Mouse (Mus musculus): Measurements from ENCODE around the gene Grb10. TPM values are rescaled to one million over a fixed set of nuclear protein-coding genes. Genes with fewer than 3 reads are reported as not detected.

The Grb10 gene
- total RNA-seq, 2 experiments from 2014 or later: 410 to 422 TPM

DNA sequence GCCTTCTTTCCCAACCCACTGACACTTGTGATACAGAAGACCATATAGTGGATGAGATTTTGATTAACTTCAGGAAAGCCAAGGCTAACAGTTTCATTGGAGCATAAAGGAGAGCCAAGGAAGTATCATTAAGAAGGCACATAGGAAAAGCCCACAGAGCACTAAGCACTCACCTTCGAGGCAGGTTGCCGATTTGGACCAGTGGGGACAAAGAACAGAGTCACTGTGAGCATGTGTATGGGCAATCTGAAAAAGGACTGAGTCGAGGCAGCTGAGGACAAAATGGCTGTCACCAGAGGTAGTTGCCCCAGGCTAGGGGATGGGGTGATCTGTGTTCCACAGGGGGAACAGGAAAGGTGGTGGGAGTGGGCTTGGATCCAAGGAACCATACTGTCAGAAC is 140.0 kb downstream of the Grb10 start:
- DNase-seq: no peak

GRCm38 (mm10) chr11:11897645-11898357 is 140.7 kb downstream of the Grb10 start, which contains the start of gene Ddc:
Gene Ddc, minus strand, starts transcription at chr11:11898144.
- no peak for DNase-seq

DNA sequence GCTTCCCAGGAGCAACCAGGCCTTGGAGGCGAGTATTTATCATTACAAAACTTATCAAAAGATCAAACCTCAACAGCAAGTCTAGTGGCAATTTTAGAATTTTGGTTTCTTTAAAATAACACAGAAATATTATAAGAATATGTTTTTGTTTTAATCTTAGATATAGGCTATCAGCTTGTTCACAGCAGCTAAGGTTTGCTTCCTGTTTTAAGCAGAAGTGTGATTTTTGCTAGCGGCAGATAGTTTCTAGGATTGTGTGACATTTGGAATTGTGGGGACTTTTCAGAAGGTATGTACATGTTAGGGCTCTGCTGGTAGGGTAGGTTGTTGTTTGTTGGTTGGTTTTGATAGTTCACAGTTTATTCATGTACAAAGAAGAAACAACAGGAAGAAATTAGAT is 143.0 kb downstream of the Grb10 start:
- no peak for DNase-seq

GRCm38 (mm10) chr11:11893769-11894168 is 144.7 kb downstream of the Grb10 start:
- no peak for DNase-seq

DNA sequence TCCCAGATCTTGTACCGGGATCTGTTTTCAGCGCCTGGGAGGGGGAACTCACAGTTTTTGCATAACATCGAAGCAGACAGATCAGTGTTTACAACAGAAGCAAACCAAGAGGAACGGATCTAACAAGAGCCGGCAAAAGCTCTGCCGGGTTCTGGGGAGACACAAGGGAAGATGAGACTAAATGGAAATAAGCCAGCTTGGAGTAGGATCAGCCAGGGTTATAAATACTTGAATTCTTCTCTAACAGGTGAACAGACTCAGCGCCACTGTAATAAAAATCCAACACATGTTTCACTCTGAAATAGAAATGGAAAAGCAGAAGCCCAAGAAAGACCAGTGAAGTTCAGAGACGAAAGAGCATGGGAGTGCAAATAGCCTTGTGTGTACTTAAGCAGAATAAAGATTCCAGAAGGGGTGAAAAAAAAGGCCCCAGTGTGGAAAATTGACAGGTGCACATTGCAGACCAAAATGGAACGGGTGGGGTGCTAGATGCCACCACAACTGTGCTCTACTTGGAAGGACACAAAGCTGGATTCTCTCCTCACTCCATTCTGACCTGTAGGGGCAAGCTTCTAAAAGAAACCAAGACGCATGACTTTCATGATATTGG is 145.4 kb downstream of the Grb10 start:
- DNase-seq: no peak

GRCm38 (mm10) chr11:11891832-11892231 is 146.7 kb downstream of the Grb10 start:
- DNase-seq: no peak

DNA sequence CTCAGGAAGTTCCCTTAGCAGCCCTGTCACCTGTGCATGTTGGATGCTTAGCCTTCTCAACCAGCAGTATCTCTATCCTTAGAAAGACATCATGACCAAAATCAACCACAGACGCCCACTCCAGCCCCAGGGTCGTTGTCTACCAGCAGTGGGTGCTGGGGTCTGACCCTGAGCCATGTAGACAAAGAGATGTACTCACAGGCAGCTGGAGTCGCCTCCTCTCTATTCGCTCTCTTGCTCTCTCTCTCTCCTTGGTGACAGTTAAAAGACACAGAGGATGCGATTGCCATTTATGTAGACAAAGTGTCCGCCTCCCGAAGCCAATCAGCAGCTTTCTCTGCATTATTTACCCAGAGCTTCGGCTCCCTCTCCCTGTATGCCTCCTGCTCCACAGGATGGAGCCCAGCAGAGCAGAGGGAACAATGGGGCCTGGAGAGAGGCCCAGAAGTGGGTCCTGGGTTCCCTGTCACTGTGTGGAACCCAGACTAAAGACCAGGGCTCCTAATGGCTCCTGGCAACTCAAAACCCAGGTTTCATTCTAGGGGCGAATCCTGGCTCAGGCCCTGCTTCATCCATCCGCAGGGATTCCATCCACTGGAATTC is 148.2 kb downstream of the Grb10 start:
- DNase-seq: no peak

GRCm38 (mm10) chr11:11888727-11889126 is 149.8 kb downstream of the Grb10 start:
- no peak for DNase-seq

DNA sequence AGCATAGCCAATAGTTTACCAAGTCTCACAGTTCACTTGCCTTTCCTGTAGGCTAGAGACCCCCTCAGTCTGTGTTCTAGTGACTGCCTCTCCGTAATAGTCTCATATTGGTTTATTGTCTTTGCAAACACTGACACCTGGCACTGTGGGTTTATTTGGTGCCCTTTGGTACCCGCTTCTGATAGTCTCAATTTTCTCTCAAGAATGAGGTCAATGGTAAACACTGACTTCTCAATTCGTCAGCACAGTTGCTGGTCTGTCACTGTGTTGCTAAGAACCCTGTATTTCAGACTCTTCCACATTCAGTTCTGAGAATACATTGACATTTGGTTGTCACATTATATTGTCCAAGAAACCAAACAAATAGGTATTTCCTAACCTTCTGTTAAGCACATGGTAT is 150.4 kb downstream of the Grb10 start:
- DNase-seq: no peak

DNA sequence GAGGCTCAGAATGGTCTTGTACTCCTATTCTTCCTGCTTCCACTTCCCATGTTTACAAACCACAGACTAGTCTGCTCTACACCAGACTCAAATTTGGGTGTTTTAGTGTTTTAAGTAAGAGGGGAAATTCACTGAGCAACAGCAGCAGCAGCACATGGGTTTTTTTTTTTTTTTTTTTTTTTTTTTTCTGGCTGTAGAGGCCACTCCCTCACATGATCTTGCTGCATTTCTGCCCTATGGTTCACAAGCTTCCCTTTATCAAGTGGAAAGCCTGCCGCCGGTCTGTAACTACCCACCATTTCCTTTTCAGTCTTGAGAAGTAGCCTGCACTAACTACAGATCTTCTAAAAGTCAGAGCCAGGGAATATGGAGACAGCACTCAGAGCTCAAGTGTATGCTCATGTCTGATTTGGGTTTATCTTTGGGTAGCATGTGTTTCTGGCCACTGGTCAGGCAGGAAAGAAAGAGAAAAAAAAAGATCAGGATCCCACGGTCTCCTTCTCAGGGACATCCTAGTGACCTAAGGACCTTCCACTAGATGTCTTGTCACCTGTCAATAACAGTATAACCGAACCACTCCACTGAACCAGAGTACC is 152.0 kb downstream of the Grb10 start:
- DNase-seq: no peak

DNA sequence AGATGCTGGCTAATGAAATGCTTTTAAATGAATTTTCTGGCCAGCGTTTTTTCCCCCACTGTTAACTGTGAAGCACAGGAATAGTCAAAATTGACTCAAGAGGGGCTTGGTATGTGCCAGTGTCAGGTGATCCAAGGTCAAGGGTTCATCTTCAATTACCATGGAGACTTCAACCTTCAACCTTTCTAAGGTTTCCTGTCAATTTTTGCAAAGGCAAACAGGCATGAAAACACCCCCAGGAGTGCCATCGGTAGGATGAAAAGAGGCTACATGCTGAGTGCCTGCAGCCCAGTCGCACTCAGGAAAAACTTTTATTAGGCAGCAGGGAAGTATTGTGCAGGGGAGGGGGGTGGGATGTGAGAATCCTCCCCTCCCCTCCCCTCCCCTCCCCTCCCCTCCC is 152.6 kb downstream of the Grb10 start:
- no peak for DNase-seq

GRCm38 (mm10) chr11:11885246-11885643 is 153.2 kb downstream of the Grb10 start:
- no peak for DNase-seq

DNA sequence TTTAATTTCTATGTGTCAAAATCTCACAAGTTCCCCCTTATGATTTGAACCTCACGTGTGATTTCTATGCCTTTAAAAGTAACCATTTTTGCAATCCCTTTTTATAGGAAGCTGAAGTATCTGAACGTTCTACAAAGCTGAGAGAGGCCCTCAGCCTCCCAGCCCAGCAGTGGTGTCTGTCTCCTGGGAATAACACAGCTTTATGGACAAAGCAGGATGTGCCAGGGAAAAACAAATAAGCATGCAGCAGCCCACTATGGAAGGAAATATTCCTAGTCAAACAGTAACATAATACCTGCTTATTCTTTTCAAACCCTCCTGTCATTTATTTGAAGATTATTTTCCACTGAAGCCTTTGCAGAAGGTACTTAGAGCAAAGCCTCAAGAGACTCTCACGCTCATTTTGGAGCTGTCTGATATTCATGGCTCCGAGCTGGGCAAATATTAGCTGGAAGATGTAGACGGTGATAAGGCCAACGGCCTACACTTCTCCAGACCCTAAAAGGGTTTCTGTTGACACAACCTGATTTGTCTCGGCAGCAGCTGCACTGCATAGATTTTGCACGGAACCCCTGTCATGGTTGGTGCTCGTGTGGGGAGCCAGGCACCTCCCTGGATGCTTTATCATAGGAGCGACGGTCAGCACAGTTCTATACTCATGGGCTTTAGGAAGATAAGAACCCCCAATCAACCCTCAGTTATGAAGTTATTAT is 153.8 kb downstream of the Grb10 start:
- no peak for DNase-seq

GRCm38 (mm10) chr11:11881783-11882155 is 156.7 kb downstream of the Grb10 start:
- DNase-seq: no peak

GRCm38 (mm10) chr11:11881026-11881782 is 157.3 kb downstream of the Grb10 start:
- no peak for DNase-seq

Other genes starting within 250 kb of the Grb10 start
- 1 to 10 TPM; 3.9 to 4.8 TPM for gene Fignl1, start 229.7 kb downstream of the Grb10 start, total RNA-seq (2021)
- gene Ddc, start 140.5 kb downstream of the Grb10 start, total RNA-seq (2021): 10 to 100 TPM; 38.1 to 45.7 TPM